Mouse (Mus musculus) layer of hippocampus, postnatal 10 days (tissue): ENCODE data around the gene Olfr220. TPM values are rescaled to one million over a fixed set of nuclear protein-coding genes. Genes with fewer than 3 reads are reported as not detected.

ENCODE experiments used
- DNase-seq, 2 experiments: peaks; one replicate each; pipeline ENCODE4 v3.0.0; 2021; ENCODE audit warnings: low spot score in 2 of 2
- long read RNA-seq: library from polyadenylated mRNA; stranded (forward); transcript quantifications from one replicate; pipeline ENCODE4 v2.0.0, GENCODE M21; 2023
- total RNA-seq, 2 experiments: library from RNA; stranded (reverse); gene quantifications; 2 replicates each; pipeline ENCODE4 v1.2.3; 2021

Gene Olfr220
- total RNA-seq: not detected
- long read RNA-seq: 0 reads

GRCm38 (mm10) chr1:174441782-174442181 is at the start of gene Olfr220:
Olfr220 (plus strand) TSS chr1:174442082.
- DNase-seq: no peak

GRCm38 (mm10) chr1:174422959-174423358 is 18.9 kb upstream of the Olfr220 start:
- no peak for DNase-seq

- DNase-seq: no peak
Measured at GRCm38 (mm10) chr1:174423764-174424163, 18.1 kb upstream of the Olfr220 start, which contains the start of gene Olfr414. Olfr414 (plus strand) TSS chr1:174424064.

- DNase-seq: no peak
Measured at GRCm38 (mm10) chr1:174426180-174426986, 15.5 kb upstream of the Olfr220 start.

GRCm38 (mm10) chr1:174427402-174427801 is 14.5 kb upstream of the Olfr220 start:
- no peak for DNase-seq

GRCm38 (mm10) chr1:174428407-174428806 is 13.5 kb upstream of the Olfr220 start:
- no peak for DNase-seq

GRCm38 (mm10) chr1:174434121-174434520 is 7.8 kb upstream of the Olfr220 start:
- no peak for DNase-seq

GRCm38 (mm10) chr1:174455100-174455499 is 13.2 kb downstream of the Olfr220 start:
- DNase-seq: no peak

GRCm38 (mm10) chr1:174465385-174465784 is 23.5 kb downstream of the Olfr220 start:
- no peak for DNase-seq

- no peak for DNase-seq
Measured at GRCm38 (mm10) chr1:174466240-174466639, 24.4 kb downstream of the Olfr220 start.

GRCm38 (mm10) chr1:174469736-174470135 is 27.9 kb downstream of the Olfr220 start:
- peak; percentile 44 to 52 for DNase-seq

GRCm38 (mm10) chr1:174482567-174482966 is 40.7 kb downstream of the Olfr220 start:
- DNase-seq: no peak

- no peak for DNase-seq
Measured at GRCm38 (mm10) chr1:174500064-174500463, 58.2 kb downstream of the Olfr220 start.

Other genes with a start within 250 kb of the Olfr220 start
- gene Olfr419, start 190.0 kb upstream of the Olfr220 start, total RNA-seq: not detected
- gene Mptx1, start 111.6 kb upstream of the Olfr220 start, total RNA-seq: not detected
- not detected for gene Olfr417, start 77.0 kb upstream of the Olfr220 start, total RNA-seq
- not detected for gene Olfr248, start 51.0 kb upstream of the Olfr220 start, total RNA-seq
- not detected for gene Olfr414, start 18.0 kb upstream of the Olfr220 start, total RNA-seq
- gene Fmn2, start 59.7 kb downstream of the Olfr220 start, total RNA-seq: 10 to 100 TPM; 45.9 to 52.1 TPM